In the genomic region with DNA sequence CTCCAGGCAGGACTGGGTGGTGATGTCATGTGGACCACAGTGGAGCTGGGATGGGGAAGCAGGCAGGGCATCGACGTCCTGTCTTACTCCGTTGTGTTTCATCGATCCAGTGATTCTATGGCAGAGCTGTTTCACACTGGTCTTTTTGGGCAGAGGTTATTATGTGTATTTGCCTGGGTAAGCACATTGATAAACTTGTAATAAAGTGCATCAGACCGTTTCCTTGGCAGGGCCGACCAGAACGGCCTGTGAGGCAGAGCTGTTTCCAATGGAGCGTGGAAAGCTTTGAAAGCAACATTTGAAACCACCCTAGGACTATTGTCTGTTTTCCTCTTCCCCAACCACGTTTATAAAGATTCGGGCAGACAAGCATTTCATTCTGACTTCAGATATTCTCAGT, we compare ENCODE assay signal across 18 mouse cellular contexts. TPM values are rescaled to one million over a fixed set of nuclear protein-coding genes. Genes with fewer than 3 reads are reported as not detected.
DNase-seq lines count a peak whose midpoint lies in the region; ATAC-seq and TF ChIP-seq lines count a peak whose summit lies in the region.
"Had no signal": no experiment of that assay in that cellular context is flagged by ENCODE, and none has a peak within 500 bp of the region (broad histone marks: within the 10 kb centered on the region; RNA-seq: fewer than 3 reads in every experiment).

No protein-coding gene starts in this region.

- H3K9me3 ChIP-seq in embryonic facial prominence, embryonic 12.5 days: no peaks in the 10 kb centered on the region
- no peaks in the 10 kb centered on the region for H3K9me3 ChIP-seq in kidney, embryonic 15.5 days (replicated peaks)
- no peaks in the 10 kb centered on the region for H3K9me3 ChIP-seq in limb, embryonic 14.5 days (ENCODE audit: control insufficient read depth, low read length)
- H3K9me3 ChIP-seq: G1E; limb, embryonic 15.5 days; midbrain, embryonic 10.5 days had no signal

- H3K9ac ChIP-seq in embryonic facial prominence, embryonic 12.5 days: no peak overlapping the region
- H3K9ac ChIP-seq in kidney, embryonic 15.5 days: 0 out of 2 replicates have a peak overlapping the region, but pooled peaks have one; percentile 14
- H3K9ac ChIP-seq in limb, embryonic 14.5 days (ENCODE audit: low read depth, low read length, severe bottlenecking): peak overlapping the region; percentile 31; the same call in 1 of the 2 replicates
- H3K9ac ChIP-seq: hindbrain, embryonic 14.5 days; limb, embryonic 15.5 days; liver, postnatal 0 days had no signal

- H3K4me1 ChIP-seq in embryonic facial prominence, embryonic 12.5 days: peaks cover 39% of the 10 kb centered on the region
- peaks cover 28% of the 10 kb centered on the region for H3K4me1 ChIP-seq in kidney, embryonic 15.5 days
- peaks cover 19% of the 10 kb centered on the region for H3K4me1 ChIP-seq in limb, embryonic 14.5 days (ENCODE audit: control insufficient read depth, insufficient read depth, low read length)

- no peak for ATAC-seq in embryonic facial prominence, embryonic 12.5 days (ENCODE audit: insufficient number of reproducible peaks, insufficient read depth, low FRiP score, low TSS enrichment)
- ATAC-seq in kidney, embryonic 15.5 days (replicated peaks; ENCODE audit: low FRiP score): peak; percentile 57; the same call in 1 of the 2 replicates
- ATAC-seq in limb, embryonic 14.5 days (ENCODE audit: low FRiP score, low read depth): no peak
- ATAC-seq: intestine, embryonic 16.5 days; liver, postnatal 0 days had no signal

- no peak for TF ChIP-seq POLR2A in limb, embryonic 14.5 days (IDR thresholded peaks at IDR 0.05; ENCODE audit: borderline replicate concordance, extremely low read depth, insufficient read depth, insufficient read length)

- H3K4me3 ChIP-seq in embryonic facial prominence, embryonic 12.5 days: no peak overlapping the region
- H3K4me3 ChIP-seq in kidney, embryonic 15.5 days (replicated peaks): no peak overlapping the region
- no peak overlapping the region for H3K4me3 ChIP-seq in limb, embryonic 14.5 days (replicated peaks; ENCODE audit: low read length)
- H3K4me3 ChIP-seq in left cerebral cortex, adult 2 months: no peak overlapping the region
- H3K4me3 ChIP-seq: limb, embryonic 15.5 days; midbrain, embryonic 10.5 days had no signal

- H3K36me3 ChIP-seq in embryonic facial prominence, embryonic 12.5 days: no peaks in the 10 kb centered on the region
- no peaks in the 10 kb centered on the region for H3K36me3 ChIP-seq in kidney, embryonic 15.5 days
- H3K36me3 ChIP-seq in limb, embryonic 14.5 days (ENCODE audit: control insufficient read depth, insufficient read depth, low read length): no peaks in the 10 kb centered on the region
- H3K36me3 ChIP-seq: limb, embryonic 15.5 days; midbrain, embryonic 10.5 days had no signal

- peak overlapping the region; percentile 70 for H3K27ac ChIP-seq in embryonic facial prominence, embryonic 12.5 days
- peak overlapping the region; percentile 78 for H3K27ac ChIP-seq in kidney, embryonic 15.5 days
- H3K27ac ChIP-seq in limb, embryonic 14.5 days (replicated peaks; ENCODE audit: low read depth, low read length): no peak overlapping the region
- no peak overlapping the region for H3K27ac ChIP-seq in left cerebral cortex, adult 2 months
- H3K27ac ChIP-seq: hindbrain, embryonic 14.5 days; limb, embryonic 15.5 days; midbrain, embryonic 10.5 days had no signal

- whole genome bisulfite sequencing in embryonic facial prominence, embryonic 12.5 days: 47% methylated on average over 10 of the region's 10 CpGs
- 27% methylated on average over 10 of the region's 10 CpGs for WGBS in kidney, embryonic 15.5 days
- 51% methylated on average over 10 of the region's 10 CpGs for WGBS in limb, embryonic 14.5 days

- peak overlapping the region; percentile 21 for H3K4me2 ChIP-seq in embryonic facial prominence, embryonic 12.5 days (replicated peaks)
- H3K4me2 ChIP-seq in kidney, embryonic 15.5 days: peak overlapping the region; percentile 40
- no peak overlapping the region; the same call in 1 of the 2 replicates for H3K4me2 ChIP-seq in limb, embryonic 14.5 days (replicated peaks; ENCODE audit: low read depth, low read length, severe bottlenecking)
- H3K4me2 ChIP-seq: hindbrain, embryonic 14.5 days; limb, embryonic 15.5 days had no signal

- no peak for TF ChIP-seq CTCF in left cerebral cortex, adult 2 months (IDR thresholded peaks at IDR 0.05)

- intact Hi-C loops in left cerebral cortex, adult 2 months (cut with DNase I): no loop called here

- peak; percentile 17 for DNase-seq in kidney, adult 18-20 months
- DNase-seq in kidney, postnatal 4 days: no peak
- DNase-seq in limb, embryonic 14.5 days (ENCODE audit: low spot score): no peak
- no peak for DNase-seq in left cerebral cortex, adult 2 months (ENCODE audit: extremely low spot score in 1 of 2, low spot score in 2 of 2)
- no peak for DNase-seq in urinary bladder, adult 2 months (ENCODE audit: low spot score)
- DNase-seq: adrenal gland, postnatal 10 days; cerebellum, adult 2 months; gastrocnemius, postnatal 14 days; liver, postnatal 0 days; lung, postnatal 36 days; thymus, postnatal 36 days had no signal

- H3K27me3 ChIP-seq in embryonic facial prominence, embryonic 12.5 days: no peaks in the 10 kb centered on the region
- H3K27me3 ChIP-seq in kidney, embryonic 15.5 days: 0 out of 2 replicates have a peak, but pooled peaks cover 2% of the 10 kb centered on the region
- H3K27me3 ChIP-seq in limb, embryonic 14.5 days (ENCODE audit: control insufficient read depth, insufficient read depth, low read length): no peaks in the 10 kb centered on the region
- H3K27me3 ChIP-seq: limb, embryonic 15.5 days had no signal

RNA-seq across cellular contexts. Expression of gene Catsper3, which starts 23.8 kb away (rescaled TPM):
- not detected in 2 replicates for polyA plus RNA-seq in embryonic facial prominence, embryonic 12.5 days (2016; fragmentation: Nextera tagmentation; extraction: Ambion mirVana)
- not detected in 2 replicates for polyA plus RNA-seq in kidney, embryonic 15.5 days (2015; fragmentation: Nextera tagmentation; extraction: Ambion mirVana)
- 0.18 TPM in 2 replicates for polyA plus RNA-seq in limb, embryonic 14.5 days (2012; rRNA removed)
- polyA plus RNA-seq in limb, embryonic 14.5 days (2014; fragmentation: Nextera tagmentation; extraction: Ambion mirVana): 0.15 TPM in 1 of 2 replicates, not detected in the other
- under 1 TPM; 0.25 to 0.44 TPM for total RNA-seq in left cerebral cortex, adult 2 months (2021)
- 0.22 and 0.32 TPM in 2 replicates for polyA plus RNA-seq in urinary bladder, adult 2 months (2012; rRNA removed)
- total RNA-seq: G1E had no signal
- polyA plus RNA-seq: G1E; hindbrain, embryonic 14.5 days; intestine, embryonic 16.5 days; midbrain, embryonic 10.5 days had no signal

RNA-seq across cellular contexts. Expression of gene Pcbd2, which starts 33.4 kb away (rescaled TPM):
- 56.6 TPM in 2 replicates for polyA plus RNA-seq in embryonic facial prominence, embryonic 12.5 days (2016; fragmentation: Nextera tagmentation; extraction: Ambion mirVana)
- 54.9 and 57.6 TPM in 2 replicates for polyA plus RNA-seq in kidney, embryonic 15.5 days (2015; fragmentation: Nextera tagmentation; extraction: Ambion mirVana)
- 24.3 and 41.7 TPM in 2 replicates for polyA plus RNA-seq in limb, embryonic 14.5 days (2012; rRNA removed)
- 40.9 and 46.2 TPM in 2 replicates for polyA plus RNA-seq in limb, embryonic 14.5 days (2014; fragmentation: Nextera tagmentation; extraction: Ambion mirVana)
- total RNA-seq in left cerebral cortex, adult 2 months (2021): 10 to 100 TPM; 20.9 to 24.0 TPM
- 66.6 and 70.3 TPM in 2 replicates for polyA plus RNA-seq in urinary bladder, adult 2 months (2012; rRNA removed)

RNA-seq across cellular contexts. Expression of gene Txndc15, which starts 46.1 kb away (rescaled TPM):
- polyA plus RNA-seq in embryonic facial prominence, embryonic 12.5 days (2016; fragmentation: Nextera tagmentation; extraction: Ambion mirVana): 99.8 and 103 TPM in 2 replicates
- 91.8 and 92.4 TPM in 2 replicates for polyA plus RNA-seq in kidney, embryonic 15.5 days (2015; fragmentation: Nextera tagmentation; extraction: Ambion mirVana)
- 61.8 and 64.4 TPM in 2 replicates for polyA plus RNA-seq in limb, embryonic 14.5 days (2012; rRNA removed)
- polyA plus RNA-seq in limb, embryonic 14.5 days (2014; fragmentation: Nextera tagmentation; extraction: Ambion mirVana): 104 and 109 TPM in 2 replicates
- 10 to 100 TPM; 74.9 to 76.6 TPM for total RNA-seq in left cerebral cortex, adult 2 months (2021)
- polyA plus RNA-seq in urinary bladder, adult 2 months (2012; rRNA removed): 47.4 and 47.8 TPM in 2 replicates

Comparison
In these comparisons a context has a peak if more than half of its experiments do, and no peak if none do; other contexts are left out.
1. H3K27ac ChIP-seq: peak in embryonic facial prominence, embryonic 12.5 days (single experiment) and kidney, embryonic 15.5 days (single experiment); none in limb, embryonic 14.5 days (single experiment) and left cerebral cortex, adult 2 months (single experiment).